Mouse (Mus musculus) midbrain, postnatal 0 days (tissue): ENCODE measurements at regions not wholly inside any gene's neighbourhood (a gene's known extent, or its start where the extent isn't known, plus 50 kb on each side); places are given as distances from the start of the nearest gene placed in this dataset.

ENCODE experiments used
- ATAC-seq: fragments of 200-750 bp; cut with Nextera tagmentation; 2 replicates; pipeline ENCODE4 v1.8.0; 2017; ENCODE audit warnings: moderate number of reproducible peaks, mild to moderate bottlenecking, moderate TSS enrichment, moderate library complexity; ENCODE audit not compliant: low FRiP score
- DNase-seq: peaks from one replicate; pipeline ENCODE4 v3.0.0-alpha.2; 2015; ENCODE audit warnings: low spot score
- H3K27ac ChIP-seq: fragments of 300-500 bp; sonication (generic); 2 replicates; pipeline ENCODE4 v1.5.1; 2014; ENCODE audit warnings: low read depth, mild to moderate bottlenecking, low read length, mixed read lengths
- H3K27me3 ChIP-seq: fragments of 300-500 bp; sonication (generic); 2 replicates; pipeline ENCODE4 v1.6.1; 2014; ENCODE audit warnings: low read length, control low read depth, mixed read lengths; ENCODE audit not compliant: insufficient read depth
- H3K36me3 ChIP-seq: fragments of 300-500 bp; sonication (generic); 2 replicates; pipeline ENCODE4 v1.6.1; 2014; ENCODE audit warnings: low read length, control low read depth, mixed read lengths; ENCODE audit not compliant: insufficient read depth
- H3K4me1 ChIP-seq: fragments of 300-500 bp; sonication (generic); 2 replicates; pipeline ENCODE4 v1.6.1; 2014; ENCODE audit warnings: mild to moderate bottlenecking, control low read depth, antibody characterized with exemption, low read length, mixed read lengths; ENCODE audit not compliant: insufficient read depth
- H3K4me2 ChIP-seq: fragments of 300-500 bp; sonication (generic); 2 replicates; pipeline ENCODE4 v1.6.1; 2014; ENCODE audit warnings: low read depth, mild to moderate bottlenecking, low read length, mixed read lengths; ENCODE audit not compliant: poor library complexity, severe bottlenecking
- H3K4me3 ChIP-seq: fragments of 300-500 bp; sonication (generic); 2 replicates; pipeline ENCODE4 v1.5.1; 2014; ENCODE audit warnings: low read depth, mild to moderate bottlenecking, low read length, moderate library complexity
- H3K9ac ChIP-seq: fragments of 300-500 bp; sonication (generic); replicated peaks from 2 replicates; pipeline ENCODE4 v1.6.1; 2014; ENCODE audit warnings: mild to moderate bottlenecking, low read length, moderate library complexity, mixed read lengths; ENCODE audit not compliant: poor library complexity, severe bottlenecking
- H3K9me3 ChIP-seq: fragments of 300-500 bp; sonication (generic); 2 replicates; pipeline ENCODE4 v1.6.1; 2016; ENCODE audit warnings: low read length, control low read depth
- CTCF ChIP-seq: IDR thresholded peaks from 2 replicates; pipeline ENCODE4 v1.5.1; 2016; ENCODE audit warnings: antibody characterized with exemption, mild to moderate bottlenecking
- WGBS: fragments of 180-500 bp; shearing (Covaris S2); extraction: QIAGEN DNeasy Blood & Tissue Kit; methylation state at CpG from one replicate; pipeline ENCODE4 v1.1.7; 2014; 5-methylcytosine and 5-hydroxymethylcytosine counted together

DNA sequence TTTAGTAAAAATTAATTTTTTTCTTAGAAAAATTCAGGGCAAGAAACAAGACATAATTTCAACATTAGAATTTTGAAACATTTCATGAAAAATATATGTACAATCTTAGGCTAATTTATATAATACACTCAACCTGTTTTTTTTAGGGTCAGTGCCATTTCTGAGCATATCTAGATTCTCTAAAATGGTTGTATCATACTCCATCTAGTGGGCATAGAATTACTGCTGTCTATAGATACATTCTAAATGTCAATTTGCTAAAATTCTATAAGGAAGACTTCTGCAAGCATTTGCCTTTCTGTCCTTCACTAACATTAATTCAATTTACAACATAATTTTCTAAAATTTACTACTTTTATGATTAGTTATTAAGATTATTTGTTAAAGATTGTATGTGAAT, 507.7 kb downstream of the Zbbx start:
- Histone ChIP-seq H3K4me3 (no peak overlapping the region), H3K9me3 (no peaks in the 10 kb centered on the region), H3K27me3 (no peaks in the 10 kb centered on the region), H3K9ac (no peak overlapping the region), H3K27ac (no peak overlapping the region), H3K4me1 (no peaks in the 10 kb centered on the region), H3K36me3 (no peaks in the 10 kb centered on the region), H3K4me2 (no peak overlapping the region)
- peak; percentile 64 for TF ChIP-seq CTCF
- DNase-seq (peak; percentile 49), ATAC-seq (no peak)

DNA sequence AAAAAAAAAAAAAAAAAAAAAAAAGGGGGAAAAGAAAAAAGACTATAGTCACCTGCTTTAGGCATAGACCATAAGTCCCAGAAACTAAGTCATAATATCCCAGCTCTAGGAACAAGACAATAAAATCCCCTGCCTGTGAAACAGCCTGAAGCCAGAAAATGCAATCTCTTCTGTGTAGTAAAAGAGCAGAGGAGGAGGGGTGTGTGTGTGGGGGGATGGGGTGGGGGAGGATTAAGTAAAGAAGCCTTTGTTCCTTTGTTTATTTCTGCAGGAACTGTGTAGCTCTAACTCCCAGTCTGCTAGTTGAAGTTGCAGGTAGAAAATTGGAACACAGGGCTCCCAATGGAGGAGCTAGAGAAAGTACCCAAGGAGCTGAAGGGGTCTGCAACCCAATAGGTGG, 532.2 kb downstream of the Zbbx start:
- DNase-seq, result no peak

DNA sequence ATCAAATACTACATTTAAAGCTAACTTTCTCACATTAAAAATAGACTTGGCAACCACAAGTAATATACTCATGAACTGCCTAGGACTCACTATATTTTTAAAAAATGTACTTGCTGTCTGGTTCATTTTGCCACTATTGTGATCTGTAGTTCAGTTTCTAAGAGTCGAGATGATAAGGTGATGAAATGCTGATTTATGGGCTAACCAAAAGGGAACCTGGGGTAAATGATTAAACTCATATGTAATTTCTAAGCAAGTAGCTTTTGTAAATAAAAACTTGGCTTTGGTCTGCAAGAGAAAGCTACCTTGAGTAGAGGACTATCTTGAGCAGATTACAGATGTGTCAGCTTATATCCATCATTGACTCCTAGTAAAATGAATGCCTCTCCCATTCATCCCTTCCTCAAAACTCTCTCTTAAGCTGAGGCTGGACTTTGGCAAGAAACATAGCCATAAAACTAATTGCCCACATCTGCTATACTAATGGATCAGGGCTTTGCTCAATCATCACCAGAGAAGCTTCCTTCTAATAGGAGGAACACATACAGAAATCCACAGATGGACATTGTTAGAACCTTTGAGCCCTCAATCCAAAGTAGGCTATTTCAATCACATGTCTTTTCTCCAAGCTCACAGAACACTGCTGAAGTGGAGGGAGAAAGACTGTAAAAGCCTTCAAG, 563.4 kb downstream of the Zbbx start:
- Histone ChIP-seq H3K4me2 (no peak overlapping the region), H3K4me1 (no peaks in the 10 kb centered on the region), H3K27me3 (no peaks in the 10 kb centered on the region), H3K36me3 (no peaks in the 10 kb centered on the region), H3K4me3 (no peak overlapping the region), H3K9me3 (no peaks in the 10 kb centered on the region), H3K27ac (no peak overlapping the region), H3K9ac (no peak overlapping the region)
- DNase-seq (no peak), ATAC-seq (no peak)
- 87% methylated on average over 1 of the region's 1 CpGs for WGBS
- no peak for TF ChIP-seq CTCF

More for the DNA sequence above, 532.2 kb downstream of the Zbbx start:
- H3K4me2 ChIP-seq, result no peak overlapping the region
- no peaks in the 10 kb centered on the region for H3K9me3 ChIP-seq
- no peaks in the 10 kb centered on the region for H3K36me3 ChIP-seq
- TF ChIP-seq CTCF, result no peak
- no peak for ATAC-seq
- no peaks in the 10 kb centered on the region for H3K4me1 ChIP-seq
- no peak overlapping the region for H3K4me3 ChIP-seq
- H3K27ac ChIP-seq, result no peak overlapping the region
- H3K27me3 ChIP-seq, result no peaks in the 10 kb centered on the region
- no peak overlapping the region for H3K9ac ChIP-seq

DNA sequence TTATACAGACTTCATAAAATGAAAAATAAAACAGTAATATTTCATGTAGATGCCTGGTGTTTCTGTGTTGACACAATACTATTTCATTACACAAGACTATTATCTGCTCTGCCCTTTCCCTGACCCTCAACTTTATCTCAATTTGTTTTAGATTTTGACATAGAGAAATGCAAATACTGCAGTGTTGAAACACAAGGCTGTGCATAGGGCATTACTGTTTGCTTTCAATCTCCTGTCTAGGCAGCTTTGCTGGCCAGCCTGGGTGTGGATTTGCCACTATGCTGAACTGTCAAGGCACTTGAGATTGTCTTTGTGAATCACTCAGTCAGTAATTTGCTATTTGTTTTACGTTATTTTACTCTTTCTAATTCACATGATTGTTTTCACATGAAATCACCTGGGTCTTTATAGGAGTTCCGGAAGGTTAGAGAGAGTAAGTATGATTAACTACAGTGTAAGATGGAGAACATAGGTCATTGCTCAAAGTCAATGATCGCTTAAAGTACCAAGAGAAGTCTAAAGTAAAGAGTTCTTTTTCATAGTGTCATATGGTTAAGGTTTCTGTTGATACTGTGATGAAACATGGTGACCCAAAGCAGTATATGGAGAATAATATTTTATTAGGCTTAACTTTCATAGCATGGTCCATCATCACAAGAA, 576.0 kb downstream of the Zbbx start:
- TF ChIP-seq CTCF, result no peak
- ATAC-seq (no peak), DNase-seq (no peak)
- Histone ChIP-seq H3K9ac (no peak overlapping the region), H3K27ac (no peak overlapping the region), H3K36me3 (no peaks in the 10 kb centered on the region), H3K27me3 (no peaks in the 10 kb centered on the region), H3K9me3 (no peaks in the 10 kb centered on the region), H3K4me3 (no peak overlapping the region), H3K4me1 (no peaks in the 10 kb centered on the region), H3K4me2 (no peak overlapping the region)
- WGBS, result 80% methylated on average over 3 of the region's 3 CpGs

DNA sequence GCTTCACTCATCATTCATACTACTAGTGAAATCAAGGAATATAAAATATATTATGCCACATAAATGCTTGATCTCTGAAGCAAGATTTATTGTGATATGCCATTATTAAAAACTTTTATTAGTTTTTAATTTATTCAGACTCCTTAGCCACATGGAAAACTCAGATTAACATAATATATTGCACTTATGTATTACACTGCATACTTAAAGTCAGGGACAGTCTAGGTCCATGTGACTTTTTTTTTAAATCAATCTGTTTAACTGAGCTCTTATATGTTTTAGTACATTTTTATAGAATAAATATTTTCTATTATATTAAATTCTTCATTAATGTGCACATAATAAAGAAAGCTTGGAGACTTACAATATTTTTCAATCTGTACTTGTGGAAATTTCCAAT, 599.7 kb downstream of the Zbbx start:
- H3K27ac ChIP-seq, result no peak overlapping the region
- H3K4me3 ChIP-seq, result no peak overlapping the region
- no peak overlapping the region for H3K4me2 ChIP-seq
- ATAC-seq, result no peak
- H3K9me3 ChIP-seq, result no peaks in the 10 kb centered on the region
- no peak for DNase-seq
- no peaks in the 10 kb centered on the region for H3K36me3 ChIP-seq
- no peaks in the 10 kb centered on the region for H3K4me1 ChIP-seq
- TF ChIP-seq CTCF, result no peak
- no peaks in the 10 kb centered on the region for H3K27me3 ChIP-seq
- no peak overlapping the region for H3K9ac ChIP-seq

DNA sequence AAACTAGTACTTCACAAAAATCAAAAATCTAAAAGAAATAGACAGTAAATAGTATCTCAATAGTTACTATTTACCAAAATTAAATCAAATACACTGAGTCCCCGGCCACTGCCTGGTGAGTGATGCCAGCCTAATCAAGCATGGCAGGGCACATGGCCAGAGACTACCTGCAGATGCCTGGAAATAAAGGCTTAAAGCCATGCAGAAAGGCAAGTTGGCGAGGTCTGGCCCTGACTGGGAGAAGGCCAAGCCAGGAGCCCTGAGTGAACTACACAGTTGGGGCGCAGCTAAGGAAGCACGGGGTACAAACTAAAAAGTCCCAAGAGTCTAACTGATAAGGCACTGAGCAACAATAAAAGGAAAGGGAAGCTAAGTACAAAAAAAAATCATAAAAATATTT, 630.0 kb downstream of the Zbbx start:
- WGBS, result 80% methylated on average over 4 of the region's 4 CpGs
- Histone ChIP-seq H3K4me2 (no peak overlapping the region), H3K4me1 (no peaks in the 10 kb centered on the region), H3K9ac (no peak overlapping the region), H3K4me3 (no peak overlapping the region), H3K36me3 (no peaks in the 10 kb centered on the region), H3K27me3 (no peaks in the 10 kb centered on the region), H3K27ac (no peak overlapping the region), H3K9me3 (no peaks in the 10 kb centered on the region)
- ATAC-seq (no peak; the same call in 1 of the 2 replicates), DNase-seq (peak; percentile 28)
- TF ChIP-seq CTCF, result no peak
